Mouse (Mus musculus): Measurements from ENCODE around the gene Usp28.

Usp28 gene

GRCm38 (mm10) chr9:49023956-49024355 lies 38.8 kb downstream of the Usp28 start:
- DNase-seq (ENCODE audit: low spot score) = no peak

GRCm38 (mm10) chr9:49024529-49024928 lies 39.4 kb downstream of the Usp28 start:
- DNase-seq (ENCODE audit: low spot score) = no peak

GRCm38 (mm10) chr9:49034764-49035163 lies 49.6 kb downstream of the Usp28 start:
- DNase-seq (ENCODE audit: low spot score) = no peak

GRCm38 (mm10) chr9:49050901-49051300 lies 65.7 kb downstream of the Usp28 start:
- DNase-seq (ENCODE audit: low spot score) = no peak

GRCm38 (mm10) chr9:49051349-49051748 lies 66.2 kb downstream of the Usp28 start:
- DNase-seq (ENCODE audit: low spot score) = peak; percentile 50

- no peak for DNase-seq (ENCODE audit: low spot score)
Observed at GRCm38 (mm10) chr9:49054028-49054427, 68.9 kb downstream of the Usp28 start.

GRCm38 (mm10) chr9:49055333-49056205 lies 70.4 kb downstream of the Usp28 start, which contains the start of gene Zw10:
Zw10 (plus strand) TSS chr9:49055613.
- DNase-seq (ENCODE audit: low spot score) = peak; percentile 82

- no peak for DNase-seq (ENCODE audit: low spot score)
Observed at GRCm38 (mm10) chr9:49076847-49077246, 91.7 kb downstream of the Usp28 start.

GRCm38 (mm10) chr9:49081107-49081506 lies 95.9 kb downstream of the Usp28 start, which contains the start of gene Tmprss5:
Tmprss5 (plus strand) TSS chr9:49081260.
- DNase-seq (ENCODE audit: low spot score) = no peak

GRCm38 (mm10) chr9:49081561-49081960 lies 96.4 kb downstream of the Usp28 start:
- DNase-seq (ENCODE audit: low spot score) = peak; percentile 54

GRCm38 (mm10) chr9:49087317-49087716 lies 102.1 kb downstream of the Usp28 start:
- no peak for DNase-seq (ENCODE audit: low spot score)
